In the genomic region with DNA sequence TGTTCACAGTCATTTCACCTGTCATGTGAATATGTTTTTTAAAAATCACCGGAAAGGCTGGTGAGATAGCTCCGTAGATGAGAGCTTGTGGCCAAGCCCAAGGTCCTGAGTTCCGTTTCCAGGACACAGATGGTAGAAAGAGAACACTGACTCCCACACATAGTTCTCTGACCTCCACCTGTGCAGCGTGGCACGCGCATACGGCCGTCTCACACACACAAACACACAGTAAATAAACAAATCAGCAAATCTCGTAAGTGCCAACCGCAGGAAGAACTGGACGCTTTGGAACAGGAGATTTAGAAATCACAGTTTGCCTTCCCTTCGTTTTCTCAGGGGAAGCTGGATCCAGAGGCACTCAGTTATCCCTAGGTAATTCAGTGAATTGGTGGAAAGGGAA, we compare ENCODE assay signal across 8 mouse cellular contexts. TPM values are rescaled to one million over a fixed set of nuclear protein-coding genes. Genes with fewer than 3 reads are reported as not detected.
DNase-seq lines count a peak whose midpoint lies in the region; ATAC-seq and TF ChIP-seq lines count a peak whose summit lies in the region.

No protein-coding gene starts in this region.

- WGBS in forebrain, embryonic 10.5 days: 52% methylated on average over 12 of the region's 12 CpGs
- WGBS in intestine, embryonic 15.5 days: 73% methylated on average over 12 of the region's 12 CpGs
- WGBS in neural tube, embryonic 12.5 days: 66% methylated on average over 12 of the region's 12 CpGs

- peak in 1 of 2 experiments; percentile 12 for DNase-seq in left cerebral cortex, adult 2 months (ENCODE audit: extremely low spot score in 1 of 2, low spot score in 2 of 2)
- no peak for DNase-seq in left cerebral cortex, postnatal 36 days (ENCODE audit: low spot score in 2 of 2)
- DNase-seq in forebrain, embryonic 10.5 days (ENCODE audit: extremely low spot score, low spot score): no peak
- no peak for DNase-seq in thymus, postnatal 25 days
- no peak for DNase-seq in urinary bladder, adult 2 months (ENCODE audit: low spot score)

- no peak for TF ChIP-seq CTCF in left cerebral cortex, adult 2 months (IDR thresholded peaks at IDR 0.05)

- H3K4me3 ChIP-seq in left cerebral cortex, adult 2 months: peak overlapping the region; percentile 69
- H3K4me3 ChIP-seq in forebrain, embryonic 10.5 days: peak overlapping the region; percentile 64
- peak overlapping the region; percentile 58 for H3K4me3 ChIP-seq in intestine, embryonic 15.5 days (replicated peaks)
- H3K4me3 ChIP-seq in neural tube, embryonic 12.5 days: peak overlapping the region; percentile 46

- 0 out of 2 replicates have a peak overlapping the region, but pooled peaks have one; percentile 66 for H3K9ac ChIP-seq in intestine, embryonic 15.5 days
- H3K9ac ChIP-seq in neural tube, embryonic 12.5 days: peak overlapping the region; percentile 61; the same call in 1 of the 2 replicates

- ATAC-seq in intestine, embryonic 15.5 days: no peak
- ATAC-seq in neural tube, embryonic 12.5 days (ENCODE audit: low FRiP score, low read depth): no peak
- ATAC-seq in megakaryocyte-erythroid progenitor cell, adult 5-6 weeks (replicated peaks; ENCODE audit: low FRiP score, low TSS enrichment, poor library complexity, severe bottlenecking): no peak

- H3K36me3 ChIP-seq in forebrain, embryonic 10.5 days (replicated peaks): peaks cover 6% of the 10 kb centered on the region; the same call in 1 of the 2 replicates
- H3K36me3 ChIP-seq in intestine, embryonic 15.5 days: no peaks in the 10 kb centered on the region
- H3K36me3 ChIP-seq in neural tube, embryonic 12.5 days: no peaks in the 10 kb centered on the region

- peak overlapping the region; percentile 95 for H3K27ac ChIP-seq in left cerebral cortex, adult 2 months
- peak overlapping the region; percentile 97 for H3K27ac ChIP-seq in forebrain, embryonic 10.5 days
- peak overlapping the region; percentile 89; the same call in 1 of the 2 replicates for H3K27ac ChIP-seq in intestine, embryonic 15.5 days
- peak overlapping the region; percentile 57; the same call in 1 of the 2 replicates for H3K27ac ChIP-seq in neural tube, embryonic 12.5 days

- H3K4me1 ChIP-seq in forebrain, embryonic 10.5 days: peaks cover 86% of the 10 kb centered on the region
- H3K4me1 ChIP-seq in intestine, embryonic 15.5 days (replicated peaks): peaks cover 47% of the 10 kb centered on the region
- peaks cover 57% of the 10 kb centered on the region for H3K4me1 ChIP-seq in neural tube, embryonic 12.5 days

- H3K27me3 ChIP-seq in forebrain, embryonic 10.5 days (ENCODE audit: poor library complexity, severe bottlenecking): no peaks in the 10 kb centered on the region
- H3K27me3 ChIP-seq in intestine, embryonic 15.5 days (replicated peaks): no peaks in the 10 kb centered on the region
- no peaks in the 10 kb centered on the region for H3K27me3 ChIP-seq in neural tube, embryonic 12.5 days (replicated peaks)

- no peaks in the 10 kb centered on the region for H3K9me3 ChIP-seq in forebrain, embryonic 10.5 days
- no peaks in the 10 kb centered on the region for H3K9me3 ChIP-seq in intestine, embryonic 15.5 days
- H3K9me3 ChIP-seq in neural tube, embryonic 12.5 days: no peaks in the 10 kb centered on the region

- intact Hi-C loops in left cerebral cortex, adult 2 months (cut with DNase I): no loop called here
- intact Hi-C loops in left cerebral cortex, postnatal 36 days (cut with DNase I): no loop called here

- peak overlapping the region; percentile 84 for H3K4me2 ChIP-seq in intestine, embryonic 15.5 days (replicated peaks)
- peak overlapping the region; percentile 79 for H3K4me2 ChIP-seq in neural tube, embryonic 12.5 days (replicated peaks)

RNA-seq across cellular contexts. Expression of a gene that starts 0.9 kb away (rescaled TPM):
- total RNA-seq in left cerebral cortex, adult 2 months (2021): 10 to 100 TPM; 19.4 to 20.6 TPM
- total RNA-seq in left cerebral cortex, postnatal 36 days (2021): 10 to 100 TPM; 16.9 to 19.1 TPM
- 15.1 and 15.9 TPM in 2 replicates for polyA plus RNA-seq in forebrain, embryonic 10.5 days (2016; fragmentation: Nextera tagmentation; extraction: Ambion mirVana)
- 16.8 and 16.9 TPM in 2 replicates for polyA plus RNA-seq in intestine, embryonic 15.5 days (2015; fragmentation: Nextera tagmentation; extraction: Ambion mirVana)
- polyA plus RNA-seq in neural tube, embryonic 12.5 days (2016; fragmentation: Nextera tagmentation; extraction: Ambion mirVana): 18.9 and 20.5 TPM in 2 replicates
- 15.8 and 27.2 TPM in 2 replicates for polyA plus RNA-seq in urinary bladder, adult 2 months (2012; rRNA removed)
- total RNA-seq in megakaryocyte-erythroid progenitor cell, adult 5-6 weeks (2014; fragmentation: Nextera tagmentation): 8.3 and 13.4 TPM in 2 replicates
- total RNA-seq in megakaryocyte-erythroid progenitor cell, adult 5-6 weeks (2017): 3.2 and 3.4 TPM in 2 replicates

RNA-seq across cellular contexts. Expression of a gene that starts 45.1 kb away (rescaled TPM):
- 10 to 100 TPM; 21.7 to 22.4 TPM for total RNA-seq in left cerebral cortex, adult 2 months (2021)
- 10 to 100 TPM; 21.7 to 21.8 TPM for total RNA-seq in left cerebral cortex, postnatal 36 days (2021)
- 69.0 and 70.2 TPM in 2 replicates for polyA plus RNA-seq in forebrain, embryonic 10.5 days (2016; fragmentation: Nextera tagmentation; extraction: Ambion mirVana)
- polyA plus RNA-seq in intestine, embryonic 15.5 days (2015; fragmentation: Nextera tagmentation; extraction: Ambion mirVana): 199 and 237 TPM in 2 replicates
- 43.1 and 47.5 TPM in 2 replicates for polyA plus RNA-seq in neural tube, embryonic 12.5 days (2016; fragmentation: Nextera tagmentation; extraction: Ambion mirVana)
- polyA plus RNA-seq in urinary bladder, adult 2 months (2012; rRNA removed): 66.1 and 85.6 TPM in 2 replicates
- 65.7 and 67.1 TPM in 2 replicates for total RNA-seq in megakaryocyte-erythroid progenitor cell, adult 5-6 weeks (2014; fragmentation: Nextera tagmentation)
- total RNA-seq in megakaryocyte-erythroid progenitor cell, adult 5-6 weeks (2017): 28.8 and 42.4 TPM in 2 replicates

RNA-seq across cellular contexts. Expression of a gene that starts 45.2 kb away (rescaled TPM):
- 1 to 10 TPM; 6.1 to 7.5 TPM for total RNA-seq in left cerebral cortex, adult 2 months (2021)
- 1 to 10 TPM; 6.0 to 6.6 TPM for total RNA-seq in left cerebral cortex, postnatal 36 days (2021)
- polyA plus RNA-seq in forebrain, embryonic 10.5 days (2016; fragmentation: Nextera tagmentation; extraction: Ambion mirVana): 6.3 and 6.7 TPM in 2 replicates
- 6.5 and 6.6 TPM in 2 replicates for polyA plus RNA-seq in intestine, embryonic 15.5 days (2015; fragmentation: Nextera tagmentation; extraction: Ambion mirVana)
- polyA plus RNA-seq in neural tube, embryonic 12.5 days (2016; fragmentation: Nextera tagmentation; extraction: Ambion mirVana): 4.9 and 5.0 TPM in 2 replicates
- 2.2 and 2.6 TPM in 2 replicates for polyA plus RNA-seq in urinary bladder, adult 2 months (2012; rRNA removed)
- total RNA-seq in megakaryocyte-erythroid progenitor cell, adult 5-6 weeks (2014; fragmentation: Nextera tagmentation): 8.2 and 9.7 TPM in 2 replicates
- 2.7 and 4.7 TPM in 2 replicates for total RNA-seq in megakaryocyte-erythroid progenitor cell, adult 5-6 weeks (2017)

RNA-seq across cellular contexts. Expression of a gene that starts 58.7 kb away (rescaled TPM):
- total RNA-seq in left cerebral cortex, adult 2 months (2021): 1 to 10 TPM; 2.0 to 2.8 TPM
- 1 to 10 TPM; 1.7 to 1.8 TPM for total RNA-seq in left cerebral cortex, postnatal 36 days (2021)
- 0.84 and 0.99 TPM in 2 replicates for polyA plus RNA-seq in forebrain, embryonic 10.5 days (2016; fragmentation: Nextera tagmentation; extraction: Ambion mirVana)
- polyA plus RNA-seq in intestine, embryonic 15.5 days (2015; fragmentation: Nextera tagmentation; extraction: Ambion mirVana): 0.96 and 1.3 TPM in 2 replicates
- 1.2 and 2.0 TPM in 2 replicates for polyA plus RNA-seq in neural tube, embryonic 12.5 days (2016; fragmentation: Nextera tagmentation; extraction: Ambion mirVana)
- 1.2 and 1.7 TPM in 2 replicates for polyA plus RNA-seq in urinary bladder, adult 2 months (2012; rRNA removed)
- not detected in 2 replicates for total RNA-seq in megakaryocyte-erythroid progenitor cell, adult 5-6 weeks (2014; fragmentation: Nextera tagmentation)
- 0.11 and 1.9 TPM in 2 replicates for total RNA-seq in megakaryocyte-erythroid progenitor cell, adult 5-6 weeks (2017)
